Mouse (Mus musculus) MEL (cell line): ENCODE results near the gene Olfr1208. TPM values are rescaled to one million over a fixed set of nuclear protein-coding genes. Genes with fewer than 3 reads are reported as not detected.

ENCODE experiments used
- DNase-seq: peaks from one replicate; pipeline ENCODE4 v3.0.0; 2011; ENCODE audit warnings: low read depth, low spot score
- H3K27ac ChIP-seq: 2 replicates; pipeline ENCODE4 v1.5.1; 2012; ENCODE audit warnings: low read depth, mild to moderate bottlenecking, control low read depth, low read length, moderate library complexity; ENCODE audit not compliant: control insufficient read depth
- H3K27me3 ChIP-seq, 2 experiments: fragments of 150-350 bp in 1 of 2; sonication (generic) in 1 of 2; 2 replicates each; pipeline ENCODE4 v1.6.1; 2012; ENCODE audit warnings: low read length in 2 of 2, mild to moderate bottlenecking in 2 of 2, improper control_type of control experiment in 1 of 2, moderate library complexity in 1 of 2; ENCODE audit not compliant: insufficient read depth in 2 of 2, control insufficient read depth in 1 of 2
- H3K36me3 ChIP-seq, 2 experiments: 2 replicates each; pipeline ENCODE4 v1.6.1; 2012 to 2014; ENCODE audit warnings: low read length in 2 of 2, improper control_type of control experiment in 1 of 2, inconsistent platforms in 1 of 2, mild to moderate bottlenecking in 1 of 2; ENCODE audit not compliant: insufficient read depth in 2 of 2, control insufficient read depth in 1 of 2
- H3K4me1 ChIP-seq, 2 experiments: fragments of 150-350 bp in 1 of 2; sonication (generic) in 1 of 2; 2 replicates each; pipeline ENCODE4 v1.6.1; 2012; ENCODE audit warnings: low read length in 2 of 2, improper control_type of control experiment in 1 of 2, mild to moderate bottlenecking in 1 of 2; ENCODE audit not compliant: insufficient read depth in 2 of 2, control insufficient read depth in 1 of 2
- H3K4me3 ChIP-seq, 2 experiments: fragments of 150-350 bp in 1 of 2; sonication (generic) in 1 of 2; 2 replicates each; pipeline ENCODE4 v1.5.1; 2012; ENCODE audit warnings: low read depth in 2 of 2, low read length in 2 of 2, mild to moderate bottlenecking in 2 of 2, moderate library complexity in 2 of 2, control low read depth in 1 of 2, improper control_type of control experiment in 1 of 2; ENCODE audit not compliant: control insufficient read depth in 1 of 2, insufficient read depth in 1 of 2
- H3K79me2 ChIP-seq: 2 replicates; pipeline ENCODE4 v1.6.1; 2012; ENCODE audit warnings: mild to moderate bottlenecking, low read length, moderate library complexity; ENCODE audit not compliant: control insufficient read depth, poor library complexity, insufficient read depth
- H3K9ac ChIP-seq: 2 replicates; pipeline ENCODE4 v1.6.1; 2012; ENCODE audit warnings: low read depth, mild to moderate bottlenecking, control low read depth, low read length, moderate library complexity; ENCODE audit not compliant: control insufficient read depth, poor library complexity, severe bottlenecking
- H3K9me3 ChIP-seq: fragments of 150-350 bp; sonication (generic); replicated peaks from 2 replicates; pipeline ENCODE4 v1.6.1; 2012; ENCODE audit warnings: mild to moderate bottlenecking, low read length, improper control_type of control experiment, moderate library complexity; ENCODE audit not compliant: insufficient read depth
- BHLHE40 ChIP-seq: IDR thresholded peaks from 2 replicates; pipeline ENCODE4 v1.6.1; 2012; ENCODE audit warnings: low read depth, mild to moderate bottlenecking, inconsistent platforms, low read length, improper control_type of control experiment, borderline replicate concordance
- E2F4 ChIP-seq: IDR thresholded peaks from 2 replicates; pipeline ENCODE4 v1.6.1; 2011; ENCODE audit warnings: low read depth, low read length, improper control_type of control experiment, borderline replicate concordance
- ELF1 ChIP-seq: IDR thresholded peaks from 2 replicates; pipeline ENCODE4 v1.6.1; 2014; ENCODE audit warnings: low read depth, mild to moderate bottlenecking, inconsistent platforms, low read length, improper control_type of control experiment, moderate library complexity
- EP300 ChIP-seq, 2 experiments: IDR thresholded peaks; 2 replicates each; pipeline ENCODE4 v1.6.1; 2011; ENCODE audit warnings: improper control_type of control experiment in 2 of 2, low read length in 2 of 2, low read depth in 1 of 2, mild to moderate bottlenecking in 1 of 2
- GABPA ChIP-seq: IDR thresholded peaks from 2 replicates; pipeline ENCODE4 v1.6.1; 2012; ENCODE audit warnings: low read depth, mild to moderate bottlenecking, inconsistent platforms, low read length, improper control_type of control experiment, moderate library complexity
- HCFC1 ChIP-seq: IDR thresholded peaks from 2 replicates; pipeline ENCODE4 v1.6.1; 2012; ENCODE audit warnings: low read depth, mild to moderate bottlenecking, inconsistent platforms, low read length, improper control_type of control experiment, moderate library complexity
- JUND ChIP-seq: IDR thresholded peaks from 2 replicates; pipeline ENCODE4 v1.6.1; 2011; ENCODE audit warnings: low read depth, mild to moderate bottlenecking, improper control_type of control experiment, low read length
- MAFK ChIP-seq: IDR thresholded peaks from 2 replicates; pipeline ENCODE4 v1.6.1; 2011; ENCODE audit warnings: low read depth, mild to moderate bottlenecking, low read length, improper control_type of control experiment, borderline replicate concordance
- MAZ ChIP-seq: IDR thresholded peaks from 2 replicates; pipeline ENCODE4 v1.6.1; 2012; ENCODE audit warnings: low read depth, mild to moderate bottlenecking, inconsistent platforms, low read length, improper control_type of control experiment
- MXI1 ChIP-seq: IDR thresholded peaks from 2 replicates; pipeline ENCODE4 v1.6.1; 2011; ENCODE audit warnings: mild to moderate bottlenecking, low read depth, low read length, improper control_type of control experiment
- MYC ChIP-seq: IDR thresholded peaks from 2 replicates; pipeline ENCODE4 v1.6.1; 2011; ENCODE audit warnings: low read depth, mild to moderate bottlenecking, low read length, improper control_type of control experiment, moderate library complexity
- NRF1 ChIP-seq: IDR thresholded peaks from 2 replicates; pipeline ENCODE4 v1.6.1; 2014; ENCODE audit warnings: low read depth, mild to moderate bottlenecking, inconsistent platforms, low read length, improper control_type of control experiment, moderate library complexity; ENCODE audit not compliant: poor library complexity, insufficient read depth, severe bottlenecking
- POLR2A ChIP-seq, 2 experiments: IDR thresholded peaks; 2 replicates each; pipeline ENCODE4 v1.6.1; 2011 to 2012; ENCODE audit warnings: low read length in 2 of 2, mild to moderate bottlenecking in 2 of 2, control low read depth in 1 of 2, improper control_type of control experiment in 1 of 2, low read depth in 1 of 2, moderate library complexity in 1 of 2; ENCODE audit not compliant: control insufficient read depth in 1 of 2, insufficient read depth in 1 of 2, poor library complexity in 1 of 2
- POLR2AphosphoS2 ChIP-seq: IDR thresholded peaks from 2 replicates; pipeline ENCODE4 v1.6.1; 2011; ENCODE audit warnings: low read length, improper control_type of control experiment
- RCOR1 ChIP-seq: IDR thresholded peaks from 2 replicates; pipeline ENCODE4 v1.6.1; 2012; ENCODE audit warnings: low read depth, mild to moderate bottlenecking, inconsistent platforms, low read length, improper control_type of control experiment
- SIN3A ChIP-seq: IDR thresholded peaks from 2 replicates; pipeline ENCODE4 v1.6.1; 2012; ENCODE audit warnings: low read length, improper control_type of control experiment, inconsistent platforms
- TAL1 ChIP-seq: IDR thresholded peaks from 2 replicates; pipeline ENCODE4 v1.6.1; 2012; ENCODE audit warnings: mild to moderate bottlenecking, inconsistent platforms, low read length, moderate library complexity, mixed read lengths
- TBP ChIP-seq: IDR thresholded peaks from 2 replicates; pipeline ENCODE4 v1.8.0; 2011; ENCODE audit warnings: low read depth, low read length, improper control_type of control experiment
- TCF12 ChIP-seq: IDR thresholded peaks from 2 replicates; pipeline ENCODE4 v1.6.1; 2014; ENCODE audit warnings: low read depth, mild to moderate bottlenecking, inconsistent platforms, low read length, improper control_type of control experiment, moderate library complexity
- UBTF ChIP-seq: IDR thresholded peaks from 2 replicates; pipeline ENCODE4 v1.6.1; 2012; ENCODE audit warnings: low read depth, mild to moderate bottlenecking, inconsistent platforms, low read length, improper control_type of control experiment, moderate library complexity, borderline replicate concordance; ENCODE audit not compliant: insufficient read depth
- USF1 ChIP-seq: IDR thresholded peaks from 2 replicates; pipeline ENCODE4 v1.6.1; 2014; ENCODE audit warnings: low read depth, mild to moderate bottlenecking, inconsistent platforms, low read length, improper control_type of control experiment, moderate library complexity
- USF2 ChIP-seq, 2 experiments: IDR thresholded peaks; 2 replicates each; pipeline ENCODE4 v1.6.1; 2011 to 2012; ENCODE audit warnings: improper control_type of control experiment in 2 of 2, low read length in 2 of 2, borderline replicate concordance in 1 of 2, inconsistent platforms in 1 of 2, low read depth in 1 of 2, mild to moderate bottlenecking in 1 of 2; ENCODE audit not compliant: insufficient read depth in 1 of 2
- ZC3H11A ChIP-seq: IDR thresholded peaks from 2 replicates; pipeline ENCODE4 v1.6.1; 2012; ENCODE audit warnings: low read depth, mild to moderate bottlenecking, inconsistent platforms, low read length, improper control_type of control experiment
- ZKSCAN1 ChIP-seq: IDR thresholded peaks from 2 replicates; pipeline ENCODE4 v1.6.1; 2012; ENCODE audit warnings: low read depth, mild to moderate bottlenecking, inconsistent platforms, low read length, improper control_type of control experiment, moderate library complexity
- ZMIZ1 ChIP-seq: IDR thresholded peaks from 2 replicates; pipeline ENCODE4 v1.6.1; 2012; ENCODE audit warnings: low read depth, mild to moderate bottlenecking, inconsistent platforms, low read length, improper control_type of control experiment, moderate library complexity
- ZNF384 ChIP-seq: IDR thresholded peaks from 2 replicates; pipeline ENCODE4 v1.6.1; 2012; ENCODE audit warnings: low read depth, mild to moderate bottlenecking, inconsistent platforms, low read length, improper control_type of control experiment
- polyA plus RNA-seq, 2 experiments: library from polyadenylated mRNA; stranded (reverse) in 1 of 2; unstranded in 1 of 2; fragments of >175 nt in 1 of 2; fragments of >200 nt in 1 of 2; gene quantifications; 2 replicates each; pipeline versions ENCODE4 v1.2.1 to v1.2.4; 2012; ENCODE audit warnings: low replicate concordance in 2 of 2, low read depth in 1 of 2; ENCODE audit not compliant: insufficient read length in 2 of 2, insufficient read depth in 1 of 2, missing spikeins in 1 of 2
- total RNA-seq: library from RNA; depleted of rRNA; stranded (reverse); fragments of 300-350 nt; gene quantifications from 2 replicates; pipeline ENCODE4 v1.2.3, GENCODE M21; 2012; rRNA removed

Olfr1208 gene
- not detected in 2 replicates for total RNA-seq
- polyA plus RNA-seq, result not detected

DNA sequence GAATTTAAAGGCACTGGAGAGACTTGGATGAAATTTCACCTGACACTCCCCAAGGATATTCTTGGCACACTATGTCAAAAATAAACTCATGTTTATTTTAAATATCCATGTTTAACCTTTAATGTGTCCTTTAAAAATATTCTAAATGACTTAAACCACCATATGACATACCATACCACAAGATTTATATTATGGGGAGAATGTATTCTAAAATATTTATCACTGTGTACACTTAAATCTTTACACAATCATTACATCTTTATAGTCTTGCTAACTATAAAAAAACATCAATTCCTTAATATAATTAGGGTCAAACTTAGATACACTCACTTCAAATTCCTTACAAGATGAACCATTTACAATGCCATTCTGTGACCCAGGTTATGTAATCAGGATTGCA lies at the start of gene Olfr1208:
Gene Olfr1208 (minus strand): TSS at position 101 of the 400 bp plus-strand sequence.
- Histone ChIP-seq H3K27me3 (no peaks in the 10 kb centered on the region), H3K4me1 (no peaks in the 10 kb centered on the region), H3K27ac (no peak within 1 kb of the TSS), H3K36me3 (no peaks in the 10 kb centered on the region), H3K9ac (no peak within 1 kb of the TSS), H3K9me3 (no peaks in the 10 kb centered on the region), H3K79me2 (no peaks in the 10 kb centered on the region), H3K4me3 (no peak within 1 kb of the TSS)
- DNase-seq, result no peak
- TF ChIP-seq POLR2AphosphoS2 (no peak), ZMIZ1 (no peak)

DNA sequence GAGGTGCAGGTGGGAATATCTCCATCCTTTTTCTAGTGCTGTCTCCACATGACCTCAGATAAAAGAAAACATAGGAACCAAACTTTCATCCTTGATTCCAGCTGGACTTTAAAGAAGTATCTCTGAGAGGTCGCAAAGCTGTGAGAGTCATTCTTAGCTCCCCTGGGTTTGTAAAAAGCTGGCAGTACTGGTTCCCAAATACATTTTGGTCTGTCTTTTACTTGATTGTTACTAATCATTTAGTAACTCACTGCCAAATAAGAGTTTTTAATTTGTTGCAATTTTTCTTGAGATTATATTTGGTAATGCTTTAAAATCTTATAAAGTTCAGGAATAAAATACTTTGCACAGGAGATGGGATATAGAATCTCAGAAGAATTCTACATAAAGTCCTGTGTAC lies 35.9 kb upstream of the Olfr1208 start, which contains the start of gene Olfr1211:
Gene Olfr1211 (minus strand): TSS at position 101 of the 400 bp plus-strand sequence.
- Histone ChIP-seq H3K4me3 (no peak within 1 kb of the TSS), H3K79me2 (no peaks in the 10 kb centered on the region), H3K4me1 (no peaks in the 10 kb centered on the region), H3K9ac (no peak within 1 kb of the TSS), H3K27me3 (no peaks in the 10 kb centered on the region), H3K36me3 (no peaks in the 10 kb centered on the region), H3K9me3 (no peaks in the 10 kb centered on the region), H3K27ac (no peak within 1 kb of the TSS)
- TF ChIP-seq SIN3A (no peak), BHLHE40 (no peak), E2F4 (no peak), MAFK (no peak), USF1 (no peak), MAZ (no peak), HCFC1 (no peak), MXI1 (no peak), JUND (no peak), ELF1 (no peak), TCF12 (no peak), TBP (no peak)
- no peak for DNase-seq

DNA sequence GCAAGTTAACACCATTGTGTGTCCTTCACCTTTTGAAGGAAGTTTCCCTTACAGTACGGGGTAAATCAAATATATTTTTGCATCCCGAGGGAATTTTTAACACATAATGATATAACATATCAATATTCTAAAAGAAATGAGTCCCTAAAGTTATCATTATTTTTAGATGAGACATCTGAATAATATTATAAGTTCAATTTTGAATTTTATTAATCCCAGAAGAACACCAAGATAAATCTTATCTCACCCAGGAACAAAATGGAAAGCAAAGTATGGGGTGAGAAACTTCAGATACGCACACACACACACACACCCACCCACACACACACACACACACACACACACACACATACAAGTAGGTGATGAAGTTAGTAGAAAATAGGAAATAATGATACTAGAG lies 12.9 kb upstream of the Olfr1208 start, which contains the start of gene Olfr1209:
Gene Olfr1209 (minus strand): TSS at position 101 of the 400 bp plus-strand sequence.
- H3K9ac ChIP-seq, result no peak within 1 kb of the TSS
- no peaks in the 10 kb centered on the region for H3K36me3 ChIP-seq
- H3K27me3 ChIP-seq, result no peaks in the 10 kb centered on the region
- H3K4me1 ChIP-seq, result no peaks in the 10 kb centered on the region
- H3K79me2 ChIP-seq, result no peaks in the 10 kb centered on the region
- no peak within 1 kb of the TSS for H3K27ac ChIP-seq
- no peaks in the 10 kb centered on the region for H3K9me3 ChIP-seq
- DNase-seq, result no peak
- H3K4me3 ChIP-seq, result no peak within 1 kb of the TSS
- TF ChIP-seq EP300 (IDR thresholded peaks at IDR 0.05; ENCODE audit: low read depth in 1 of 2, low read length in 2 of 2) (no peak), MAZ (no peak), NRF1 (no peak), BHLHE40 (no peak), POLR2A (IDR thresholded peaks at IDR 0.05; ENCODE audit: control insufficient read depth in 1 of 2, insufficient read depth in 1 of 2, low read depth in 1 of 2, low read length in 2 of 2, poor library complexity in 1 of 2) (no peak), ZNF384 (no peak), GABPA (no peak), USF2 (IDR thresholded peaks at IDR 0.05; ENCODE audit: borderline replicate concordance in 1 of 2, insufficient read depth in 1 of 2, low read depth in 1 of 2, low read length in 2 of 2) (no peak), ZKSCAN1 (no peak), TAL1 (no peak), TBP (no peak), ZMIZ1 (no peak), MYC (no peak), ZC3H11A (no peak), RCOR1 (no peak), TCF12 (no peak), UBTF (no peak)
